Comparison of ENCODE assay signal across 14 mouse cellular contexts in the genomic region with DNA sequence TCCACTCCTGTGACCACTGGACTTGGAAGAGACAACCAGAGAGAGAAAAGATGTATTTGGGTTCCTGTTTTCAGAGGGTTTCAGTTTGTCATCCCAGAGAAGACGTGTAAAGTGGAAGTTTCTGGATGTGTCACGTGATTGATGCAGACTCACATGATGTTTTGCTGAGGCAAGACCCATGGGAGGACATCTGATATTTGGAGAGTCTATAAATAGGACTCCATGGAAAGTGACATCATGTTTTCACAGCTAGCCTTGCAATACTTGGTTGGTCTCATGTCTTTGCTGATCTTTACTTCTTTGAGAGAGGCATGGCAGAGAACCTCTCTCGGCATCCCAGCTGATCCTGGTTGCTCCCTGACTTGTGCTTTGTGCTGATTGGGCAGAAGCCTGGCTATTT.
"Had no signal": no experiment of that assay in that cellular context is flagged by ENCODE, and none has a peak within 500 bp of the region (broad histone marks: within the 10 kb centered on the region; RNA-seq: fewer than 3 reads in every experiment).

No protein-coding gene starts in this region.

- H3K4me2 ChIP-seq: limb, embryonic 15.5 days; liver, embryonic 13.5 days; lung, embryonic 15.5 days; midbrain, embryonic 12.5 days; neural tube, embryonic 15.5 days had no signal

- H3K4me1 ChIP-seq: limb, embryonic 15.5 days; liver, embryonic 13.5 days; lung, embryonic 15.5 days; neural tube, embryonic 15.5 days had no signal

- ATAC-seq: liver, postnatal 0 days had no signal

- H3K4me3 ChIP-seq: limb, embryonic 15.5 days; liver, embryonic 13.5 days; lung, embryonic 15.5 days; midbrain, embryonic 12.5 days; neural tube, embryonic 15.5 days had no signal

- H3K27me3 ChIP-seq: limb, embryonic 15.5 days; liver, embryonic 13.5 days; lung, embryonic 15.5 days; midbrain, embryonic 12.5 days; neural tube, embryonic 15.5 days had no signal

- H3K27ac ChIP-seq: limb, embryonic 15.5 days; liver, embryonic 13.5 days; lung, embryonic 15.5 days; midbrain, embryonic 12.5 days; neural tube, embryonic 15.5 days had no signal

- H3K9ac ChIP-seq: limb, embryonic 15.5 days; liver, embryonic 13.5 days; liver, postnatal 0 days; lung, embryonic 15.5 days; midbrain, embryonic 12.5 days; neural tube, embryonic 15.5 days had no signal

- H3K9me3 ChIP-seq: limb, embryonic 15.5 days; liver, embryonic 13.5 days; lung, embryonic 15.5 days; midbrain, embryonic 12.5 days; neural tube, embryonic 15.5 days had no signal

- H3K36me3 ChIP-seq: limb, embryonic 15.5 days; liver, embryonic 13.5 days; lung, embryonic 15.5 days; midbrain, embryonic 12.5 days; neural tube, embryonic 15.5 days had no signal

- DNase-seq: kidney, adult 8-10 months; kidney, postnatal 25 days; layer of hippocampus, adult 9-11 months; layer of hippocampus, postnatal 36 days; liver, embryonic 13.5 days; liver, postnatal 0 days; lung, postnatal 36 days; spleen, adult 18-20 months; thymus, adult 2 months; thymus, postnatal 36 days had no signal
